Mouse (Mus musculus) kidney, embryonic 14.5 days (tissue): ENCODE data around the gene Ints14. TPM values are rescaled to one million over a fixed set of nuclear protein-coding genes. Genes with fewer than 3 reads are reported as not detected.

Experiments used
- ATAC-seq: fragments of 200-750 bp; cut with Nextera tagmentation; 2 replicates; pipeline ENCODE4 v1.8.0; 2017; ENCODE audit warnings: moderate number of reproducible peaks, mild to moderate bottlenecking, moderate TSS enrichment, moderate library complexity; ENCODE audit not compliant: low FRiP score, low TSS enrichment
- H3K27ac ChIP-seq: fragments of 300-500 bp; sonication (generic); 2 replicates; pipeline ENCODE4 v1.5.1; 2014; ENCODE audit warnings: low read depth, mild to moderate bottlenecking, low read length, moderate library complexity, mixed read lengths
- H3K27me3 ChIP-seq: fragments of 300-500 bp; sonication (generic); 2 replicates; pipeline ENCODE4 v1.6.1; 2014; ENCODE audit warnings: mild to moderate bottlenecking, low read length; ENCODE audit not compliant: control insufficient read depth, insufficient read depth
- H3K36me3 ChIP-seq: fragments of 300-500 bp; sonication (generic); 2 replicates; pipeline ENCODE4 v1.6.1; 2014; ENCODE audit warnings: low read length, mixed read lengths; ENCODE audit not compliant: control insufficient read depth, insufficient read depth
- H3K4me1 ChIP-seq: fragments of 300-500 bp; sonication (generic); 2 replicates; pipeline ENCODE4 v1.6.1; 2014; ENCODE audit warnings: low read length, mixed read lengths; ENCODE audit not compliant: control insufficient read depth, insufficient read depth
- H3K4me2 ChIP-seq: fragments of 300-500 bp; sonication (generic); replicated peaks from 2 replicates; pipeline ENCODE4 v1.6.1; 2014; ENCODE audit warnings: low read depth, mild to moderate bottlenecking, low read length
- H3K4me3 ChIP-seq: fragments of 300-500 bp; sonication (generic); 2 replicates; pipeline ENCODE4 v1.5.1; 2014; ENCODE audit warnings: mild to moderate bottlenecking, low read length
- H3K9ac ChIP-seq: fragments of 300-500 bp; sonication (generic); 2 replicates; pipeline ENCODE4 v1.6.1; 2014; ENCODE audit warnings: low read depth, mild to moderate bottlenecking, low read length, moderate library complexity
- H3K9me3 ChIP-seq: fragments of 300-500 bp; sonication (generic); 2 replicates; pipeline ENCODE4 v1.6.1; 2016; ENCODE audit warnings: low read length; ENCODE audit not compliant: control insufficient read depth
- WGBS: fragments of 180-500 bp; shearing (Covaris S2); extraction: QIAGEN DNeasy Blood & Tissue Kit; methylation state at CpG from one replicate; pipeline ENCODE4 v1.1.7; 2014; 5-methylcytosine and 5-hydroxymethylcytosine counted together
- polyA plus RNA-seq: library from polyadenylated mRNA; unstranded; fragments of >200 nt; fragmentation: Nextera tagmentation; extraction: Ambion mirVana; gene quantifications from 2 replicates; pipeline ENCODE4 v1.2.1, GENCODE M21; 2014

Ints14 gene
- polyA plus RNA-seq, 1 experiment from 2014 or later, result 71.6 TPM

- no peaks in the 10 kb centered on the region for H3K36me3 ChIP-seq
- no peaks in the 10 kb centered on the region for H3K9me3 ChIP-seq
- no peaks in the 10 kb centered on the region for H3K27me3 ChIP-seq
- H3K4me1 ChIP-seq, result no peaks in the 10 kb centered on the region
- 75% methylated on average over 7 of the region's 7 CpGs for WGBS
- H3K4me2 ChIP-seq, result no peak overlapping the region
- H3K4me3 ChIP-seq, result no peak overlapping the region
- no peak for ATAC-seq
- H3K27ac ChIP-seq, result no peak overlapping the region
- no peak overlapping the region for H3K9ac ChIP-seq
Measured at GRCm38 (mm10) chr9:64931751-64932610, 28.7 kb upstream of the Ints14 start.

DNA sequence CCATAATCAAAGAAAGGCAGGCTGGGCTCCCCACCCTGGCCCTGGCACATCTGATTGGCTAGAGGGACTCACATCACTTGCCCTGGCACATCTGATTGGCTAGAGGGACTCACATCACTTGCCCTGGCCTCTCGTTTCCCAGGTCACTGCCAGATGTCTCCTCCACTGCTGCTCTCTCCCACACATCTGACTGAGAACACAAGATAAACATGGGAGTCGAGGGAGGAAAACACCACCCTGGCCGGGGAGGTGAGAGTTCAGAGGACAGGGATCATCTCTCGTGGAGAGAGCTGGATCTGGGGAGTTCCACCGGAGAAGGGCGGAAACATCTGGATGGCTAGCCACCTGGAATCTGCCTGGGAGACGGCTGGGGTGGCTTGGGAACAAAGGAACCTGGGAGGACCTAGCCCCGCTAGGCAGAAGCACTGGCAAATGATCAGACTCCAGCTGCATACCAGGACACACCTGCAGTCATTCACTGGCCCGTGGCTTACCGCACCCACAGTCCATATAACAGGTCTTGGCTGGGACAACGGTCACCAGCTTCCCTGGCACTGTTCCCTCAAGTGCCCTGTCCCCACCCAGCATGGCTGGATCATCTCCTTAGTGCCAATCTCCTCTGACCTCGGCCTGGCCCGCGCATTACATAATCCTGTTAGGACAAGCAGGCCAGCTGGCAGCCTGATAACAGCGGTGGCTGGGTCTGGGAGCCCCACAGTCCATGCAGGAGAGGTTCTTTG, 26.5 kb upstream of the Ints14 start:
- Histone ChIP-seq H3K4me1 (no peaks in the 10 kb centered on the region), H3K9ac (no peak overlapping the region), H3K27me3 (no peaks in the 10 kb centered on the region), H3K4me2 (peak overlapping the region; percentile 37; the same call in 1 of the 2 replicates), H3K27ac (peak overlapping the region; percentile 48), H3K4me3 (0 out of 2 replicates have a peak overlapping the region, but pooled peaks have one; percentile 4), H3K36me3 (no peaks in the 10 kb centered on the region), H3K9me3 (no peaks in the 10 kb centered on the region)
- 33% methylated on average over 15 of the region's 15 CpGs for WGBS
- ATAC-seq, result peak; percentile 90; the same call in 1 of the 2 replicates

GRCm38 (mm10) chr9:64936508-64936907, 24.2 kb upstream of the Ints14 start:
- no peak for ATAC-seq
- Histone ChIP-seq H3K4me3 (no peak overlapping the region), H3K4me1 (peaks cover 3% of the 10 kb centered on the region; the same call in 1 of the 2 replicates), H3K36me3 (no peaks in the 10 kb centered on the region), H3K27me3 (no peaks in the 10 kb centered on the region), H3K27ac (no peak overlapping the region), H3K4me2 (no peak overlapping the region), H3K9ac (no peak overlapping the region), H3K9me3 (no peaks in the 10 kb centered on the region)
- 9% methylated on average over 6 of the region's 6 CpGs for WGBS

GRCm38 (mm10) chr9:64937491-64937890, 23.2 kb upstream of the Ints14 start:
- ATAC-seq, result no peak
- H3K9me3 ChIP-seq, result no peaks in the 10 kb centered on the region
- H3K27me3 ChIP-seq, result no peaks in the 10 kb centered on the region
- WGBS, result 64% methylated on average over 5 of the region's 5 CpGs
- H3K9ac ChIP-seq, result no peak overlapping the region
- H3K27ac ChIP-seq, result no peak overlapping the region
- H3K4me2 ChIP-seq, result no peak overlapping the region
- no peak overlapping the region for H3K4me3 ChIP-seq
- H3K4me1 ChIP-seq, result peaks cover 3% of the 10 kb centered on the region; the same call in 1 of the 2 replicates
- H3K36me3 ChIP-seq, result no peaks in the 10 kb centered on the region

DNA sequence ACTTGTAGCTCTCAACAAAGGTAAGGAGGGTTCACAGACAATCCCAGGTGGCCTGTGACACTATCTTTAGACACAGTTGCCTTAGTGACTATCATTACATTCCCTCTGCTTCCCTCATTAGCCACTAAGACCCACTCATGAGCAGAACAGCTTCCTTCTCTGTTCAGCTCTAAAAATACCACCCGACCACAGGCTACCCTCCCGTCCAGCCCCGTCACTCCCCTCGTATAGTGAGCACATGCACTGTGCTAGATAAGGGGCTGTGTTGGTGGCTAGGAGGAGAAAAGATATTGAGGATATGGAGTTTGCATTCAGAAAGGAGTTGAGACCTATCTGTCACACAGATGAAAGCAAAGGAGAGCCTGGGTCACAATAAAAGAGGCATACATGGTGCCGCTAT, 22.2 kb upstream of the Ints14 start:
- H3K4me1 ChIP-seq, result peaks cover 3% of the 10 kb centered on the region; the same call in 1 of the 2 replicates
- H3K4me2 ChIP-seq, result no peak overlapping the region
- no peaks in the 10 kb centered on the region for H3K36me3 ChIP-seq
- ATAC-seq, result no peak
- no peak overlapping the region for H3K4me3 ChIP-seq
- H3K9ac ChIP-seq, result no peak overlapping the region
- no peak overlapping the region for H3K27ac ChIP-seq
- 85% methylated on average over 5 of the region's 5 CpGs for WGBS
- H3K9me3 ChIP-seq, result no peaks in the 10 kb centered on the region
- no peaks in the 10 kb centered on the region for H3K27me3 ChIP-seq

- Histone ChIP-seq H3K4me2 (no peak overlapping the region), H3K27ac (no peak overlapping the region), H3K9ac (no peak overlapping the region), H3K27me3 (no peaks in the 10 kb centered on the region), H3K36me3 (no peaks in the 10 kb centered on the region), H3K4me1 (peaks cover 7% of the 10 kb centered on the region; the same call in 1 of the 2 replicates), H3K4me3 (no peak overlapping the region), H3K9me3 (no peaks in the 10 kb centered on the region)
- no peak for ATAC-seq
- 59% methylated on average over 4 of the region's 4 CpGs for WGBS
Measured at GRCm38 (mm10) chr9:64939281-64939680, 21.4 kb upstream of the Ints14 start.

- no peak for ATAC-seq
- Histone ChIP-seq H3K9ac (no peak overlapping the region), H3K27me3 (no peaks in the 10 kb centered on the region), H3K4me1 (peaks cover 10% of the 10 kb centered on the region; the same call in 1 of the 2 replicates), H3K4me3 (no peak overlapping the region), H3K4me2 (no peak overlapping the region), H3K36me3 (no peaks in the 10 kb centered on the region), H3K27ac (no peak overlapping the region), H3K9me3 (no peaks in the 10 kb centered on the region)
- 83% methylated on average over 2 of the region's 2 CpGs for WGBS
Measured at GRCm38 (mm10) chr9:64939790-64940189, 20.9 kb upstream of the Ints14 start.

DNA sequence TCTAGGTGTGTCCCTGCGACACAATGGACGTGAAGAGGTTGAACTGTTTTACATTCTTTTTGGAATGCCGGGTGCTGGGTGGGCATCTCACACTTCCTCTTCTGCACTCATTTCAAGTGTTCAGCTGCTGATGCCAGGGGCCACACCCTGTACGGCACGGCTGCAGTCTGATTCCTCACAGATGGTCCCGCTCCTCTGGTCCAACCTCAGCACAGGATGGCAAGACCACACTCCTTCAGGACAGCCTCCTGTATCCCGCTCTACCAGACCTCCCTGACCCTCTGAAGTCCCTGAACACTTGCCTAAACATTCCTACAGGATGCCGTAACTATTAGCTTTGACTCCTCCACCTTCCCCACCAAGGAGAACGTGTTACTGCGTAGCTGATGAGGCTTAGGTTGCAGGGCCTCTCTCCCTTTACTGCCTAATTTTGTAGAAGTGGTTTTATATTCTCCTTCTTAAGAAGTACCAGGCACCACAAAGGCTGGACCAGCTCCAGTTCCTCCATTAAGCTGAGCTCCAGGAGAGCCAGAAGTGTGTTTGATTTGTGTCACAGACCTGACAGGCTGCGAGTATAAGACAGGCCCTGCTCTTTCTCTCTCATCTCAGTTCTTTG, 19.9 kb upstream of the Ints14 start:
- no peak overlapping the region for H3K4me2 ChIP-seq
- H3K27ac ChIP-seq, result no peak overlapping the region
- no peak overlapping the region for H3K9ac ChIP-seq
- H3K9me3 ChIP-seq, result no peaks in the 10 kb centered on the region
- 57% methylated on average over 11 of the region's 11 CpGs for WGBS
- no peaks in the 10 kb centered on the region for H3K36me3 ChIP-seq
- no peaks in the 10 kb centered on the region for H3K27me3 ChIP-seq
- no peak for ATAC-seq
- H3K4me3 ChIP-seq, result no peak overlapping the region
- peaks cover 16% of the 10 kb centered on the region; the same call in 1 of the 2 replicates for H3K4me1 ChIP-seq
